Mouse (Mus musculus) lung, embryonic 14.5 days (tissue): Measurements from ENCODE around the gene Col17a1. TPM values are rescaled to one million over a fixed set of nuclear protein-coding genes. Genes with fewer than 3 reads are reported as not detected.

Experiments used
- ATAC-seq: fragments of 200-750 bp; cut with Nextera tagmentation; 2 replicates; pipeline ENCODE4 v1.8.0; 2017; ENCODE audit warnings: mild to moderate bottlenecking, moderate TSS enrichment, moderate library complexity; ENCODE audit not compliant: insufficient read depth
- DNase-seq: peaks from one replicate; pipeline ENCODE4 v3.0.0-alpha.2; 2015
- H3K27ac ChIP-seq: fragments of 300-500 bp; sonication (generic); 2 replicates; pipeline ENCODE4 v1.5.1; 2014; ENCODE audit warnings: low read depth, mild to moderate bottlenecking, moderate library complexity
- H3K27me3 ChIP-seq: fragments of 300-500 bp; sonication (generic); 2 replicates; pipeline ENCODE4 v1.6.1; 2014; ENCODE audit warnings: low read length, control low read depth; ENCODE audit not compliant: insufficient read depth
- H3K36me3 ChIP-seq: fragments of 300-500 bp; sonication (generic); 2 replicates; pipeline ENCODE4 v1.6.1; 2014; ENCODE audit warnings: control low read depth; ENCODE audit not compliant: insufficient read depth
- H3K4me1 ChIP-seq: fragments of 300-500 bp; sonication (generic); 2 replicates; pipeline ENCODE4 v1.6.1; 2014; ENCODE audit warnings: antibody characterized with exemption, control low read depth; ENCODE audit not compliant: insufficient read depth
- H3K4me2 ChIP-seq: fragments of 300-500 bp; sonication (generic); 2 replicates; pipeline ENCODE4 v1.6.1; 2014; ENCODE audit warnings: mild to moderate bottlenecking
- H3K4me3 ChIP-seq: fragments of 300-500 bp; sonication (generic); 2 replicates; pipeline ENCODE4 v1.5.1; 2014; ENCODE audit warnings: low read depth, low read length
- H3K9ac ChIP-seq: fragments of 300-500 bp; sonication (generic); 2 replicates; pipeline ENCODE4 v1.6.1; 2014
- H3K9me3 ChIP-seq: fragments of 300-500 bp; sonication (generic); 2 replicates; pipeline ENCODE4 v1.6.1; 2016; ENCODE audit warnings: low read depth, low read length, control low read depth
- CTCF ChIP-seq: IDR thresholded peaks from 2 replicates; pipeline ENCODE4 v1.5.1; 2016; ENCODE audit warnings: antibody characterized with exemption, low read depth
- WGBS: fragments of 180-500 bp; shearing (Covaris S2); extraction: QIAGEN DNeasy Blood & Tissue Kit; methylation state at CpG from one replicate; pipeline ENCODE4 v1.1.7; 2014; 5-methylcytosine and 5-hydroxymethylcytosine counted together
- polyA plus RNA-seq: library from polyadenylated mRNA; unstranded; fragments of >200 nt; fragmentation: Nextera tagmentation; extraction: Ambion mirVana; gene quantifications from 2 replicates; pipeline ENCODE4 v1.2.1, GENCODE M21; 2014

Col17a1 gene
- polyA plus RNA-seq, 1 experiment from 2014 or later = 1.8 TPM

GRCm38 (mm10) chr19:47719147-47719546 is 27.3 kb upstream of the Col17a1 start:
- Histone ChIP-seq H3K27ac (no peak overlapping the region), H3K4me3 (no peak overlapping the region), H3K27me3 (no peaks in the 10 kb centered on the region), H3K36me3 (no peaks in the 10 kb centered on the region), H3K4me1 (no peaks in the 10 kb centered on the region), H3K4me2 (no peak overlapping the region), H3K9me3 (peaks cover 3% of the 10 kb centered on the region; the same call in 1 of the 2 replicates), H3K9ac (no peak overlapping the region)
- no peak for ATAC-seq
- 81% methylated on average over 3 of the region's 3 CpGs for WGBS
- no peak for TF ChIP-seq CTCF
- no peak for DNase-seq

GRCm38 (mm10) chr19:47716144-47716543 is 24.2 kb upstream of the Col17a1 start:
- Histone ChIP-seq H3K27me3 (no peaks in the 10 kb centered on the region), H3K9me3 (peaks cover 3% of the 10 kb centered on the region; the same call in 1 of the 2 replicates), H3K4me3 (no peak overlapping the region), H3K36me3 (no peaks in the 10 kb centered on the region), H3K9ac (no peak overlapping the region), H3K4me1 (no peaks in the 10 kb centered on the region), H3K27ac (no peak overlapping the region), H3K4me2 (no peak overlapping the region)
- 62% methylated on average over 2 of the region's 2 CpGs for WGBS
- DNase-seq (no peak), ATAC-seq (no peak)
- peak; percentile 33 for TF ChIP-seq CTCF

- peak; percentile 62 for DNase-seq
- 54% methylated on average over 9 of the region's 9 CpGs for WGBS
- no peaks in the 10 kb centered on the region for H3K36me3 ChIP-seq
- H3K4me2 ChIP-seq = no peak overlapping the region
- no peaks in the 10 kb centered on the region for H3K4me1 ChIP-seq
- peaks cover 3% of the 10 kb centered on the region; the same call in 1 of the 2 replicates for H3K9me3 ChIP-seq
- H3K27me3 ChIP-seq = no peaks in the 10 kb centered on the region
- no peak overlapping the region for H3K4me3 ChIP-seq
- TF ChIP-seq CTCF = no peak
- no peak overlapping the region for H3K9ac ChIP-seq
- no peak for ATAC-seq
- no peak overlapping the region for H3K27ac ChIP-seq
Observed at GRCm38 (mm10) chr19:47713457-47713856, 21.6 kb upstream of the Col17a1 start.

- Histone ChIP-seq H3K36me3 (no peaks in the 10 kb centered on the region), H3K27me3 (no peaks in the 10 kb centered on the region), H3K27ac (no peak overlapping the region), H3K4me3 (no peak overlapping the region), H3K4me2 (no peak overlapping the region), H3K9me3 (no peaks in the 10 kb centered on the region), H3K9ac (no peak overlapping the region), H3K4me1 (no peaks in the 10 kb centered on the region)
- 66% methylated on average over 4 of the region's 4 CpGs for WGBS
- DNase-seq (no peak), ATAC-seq (no peak)
- no peak for TF ChIP-seq CTCF
Observed at GRCm38 (mm10) chr19:47710376-47710775, 18.5 kb upstream of the Col17a1 start.

- DNase-seq (no peak), ATAC-seq (no peak)
Observed at GRCm38 (mm10) chr19:47705772-47706309, 13.9 kb upstream of the Col17a1 start.

GRCm38 (mm10) chr19:47705080-47705771 is 13.3 kb upstream of the Col17a1 start:
- Histone ChIP-seq H3K36me3 (no peaks in the 10 kb centered on the region), H3K4me1 (no peaks in the 10 kb centered on the region), H3K4me2 (no peak overlapping the region), H3K9me3 (no peaks in the 10 kb centered on the region), H3K27me3 (no peaks in the 10 kb centered on the region), H3K9ac (no peak overlapping the region), H3K27ac (no peak overlapping the region), H3K4me3 (no peak overlapping the region)
- DNase-seq = peak; percentile 27
- ATAC-seq = no peak
- no peak for TF ChIP-seq CTCF
- WGBS = 66% methylated on average over 13 of the region's 13 CpGs

More at GRCm38 (mm10) chr19:47705772-47706309, 13.9 kb upstream of the Col17a1 start:
- H3K9ac ChIP-seq = no peak overlapping the region
- H3K36me3 ChIP-seq = no peaks in the 10 kb centered on the region
- H3K4me1 ChIP-seq = no peaks in the 10 kb centered on the region
- H3K9me3 ChIP-seq = no peaks in the 10 kb centered on the region
- no peaks in the 10 kb centered on the region for H3K27me3 ChIP-seq
- no peak overlapping the region for H3K4me3 ChIP-seq
- no peak overlapping the region for H3K4me2 ChIP-seq
- H3K27ac ChIP-seq = no peak overlapping the region
- 86% methylated on average over 8 of the region's 8 CpGs for WGBS
- TF ChIP-seq CTCF = no peak

- no peak overlapping the region for H3K27ac ChIP-seq
- no peak overlapping the region for H3K4me3 ChIP-seq
- TF ChIP-seq CTCF = no peak
- H3K9me3 ChIP-seq = no peaks in the 10 kb centered on the region
- WGBS = 72% methylated on average over 8 of the region's 8 CpGs
- H3K36me3 ChIP-seq = no peaks in the 10 kb centered on the region
- DNase-seq = no peak
- no peak overlapping the region for H3K9ac ChIP-seq
- no peak overlapping the region for H3K4me2 ChIP-seq
- 0 out of 2 replicates have a peak, but pooled peaks cover 4% of the 10 kb centered on the region for H3K4me1 ChIP-seq
- no peak for ATAC-seq
- no peaks in the 10 kb centered on the region for H3K27me3 ChIP-seq
Observed at GRCm38 (mm10) chr19:47700509-47700908, 8.6 kb upstream of the Col17a1 start.
